Mouse (Mus musculus) spleen, adult 2 months (tissue): ENCODE measurements around the gene Pik3c2b.

Experiments
- CTCF ChIP-seq: fragments of 200-500 bp; IDR thresholded peaks from 2 replicates; pipeline ENCODE4 v1.5.1; 2011; ENCODE audit warnings: mild to moderate bottlenecking, inconsistent platforms; ENCODE audit not compliant: insufficient read depth, insufficient read length, insufficient replicate concordance; ENCODE audit errors: extremely low read depth
- POLR2A ChIP-seq: fragments of 200-500 bp; IDR thresholded peaks from 2 replicates; pipeline ENCODE4 v1.6.1; 2011; ENCODE audit warnings: low read depth, low read length, inconsistent platforms

DNA sequence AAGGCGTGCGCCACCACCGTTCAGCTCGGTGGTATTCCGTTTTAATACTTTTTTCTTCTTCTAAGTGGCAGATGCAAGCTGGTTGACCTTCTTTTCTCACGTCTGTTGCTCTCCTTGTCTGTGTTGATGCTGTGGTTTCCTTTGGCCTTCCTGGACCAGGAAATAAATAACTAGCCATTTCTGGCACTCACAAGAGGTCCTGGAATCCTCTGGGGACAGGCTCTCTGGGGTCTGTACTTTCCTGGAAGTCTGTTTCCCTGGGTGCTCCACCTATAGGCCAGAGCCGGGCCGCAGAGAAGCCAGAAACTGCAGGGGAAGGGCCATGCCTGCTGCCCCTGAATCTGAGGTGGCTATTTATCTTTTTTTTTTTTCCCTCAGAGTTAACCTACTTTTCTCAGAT lies 8.9 kb downstream of the Pik3c2b start:
- TF ChIP-seq CTCF (no peak), POLR2A (no peak)
